Mouse (Mus musculus): ENCODE data around the gene Fdps. TPM values are rescaled to one million over a fixed set of nuclear protein-coding genes. Genes with fewer than 3 reads are reported as not detected.

The Fdps gene
- 100 to 1,000 TPM in 2 of 4 experiments, 10 to 100 TPM in 2; 84.1 to 119 (median 97.3) TPM for total RNA-seq (2022)

GRCm38 (mm10) chr3:89101812-89102494 is at the start of gene Fdps:
TSS of gene Fdps (minus strand) at chr3:89101959.
- peak; percentile 97 to 99 for DNase-seq (ENCODE audit: low spot score in 2 of 2)

- no peak for DNase-seq (ENCODE audit: low spot score in 2 of 2)
Observed at GRCm38 (mm10) chr3:89148567-89148966, 46.8 kb upstream of the Fdps start.

DNA sequence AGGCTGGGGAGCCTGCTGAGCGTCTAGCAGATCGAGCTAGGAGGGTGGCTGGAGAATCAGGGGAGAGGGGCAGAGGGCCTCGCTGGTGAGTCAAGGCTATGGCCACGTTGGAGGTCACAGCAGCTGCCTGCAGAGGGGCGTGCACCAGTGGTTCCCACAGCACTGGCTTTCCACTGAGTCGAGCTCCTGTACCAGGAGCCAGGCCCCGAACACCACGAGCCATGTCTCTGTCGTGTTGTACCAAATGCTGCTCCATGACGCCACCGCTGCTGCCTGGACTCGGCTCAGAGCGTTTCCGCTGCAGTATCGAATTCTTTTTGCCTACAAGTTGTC is 46.2 kb upstream of the Fdps start:
- DNase-seq (ENCODE audit: low spot score in 2 of 2): no peak

- no peak for DNase-seq (ENCODE audit: low spot score in 2 of 2)
Observed at GRCm38 (mm10) chr3:89147101-89147978, 45.6 kb upstream of the Fdps start.

DNA sequence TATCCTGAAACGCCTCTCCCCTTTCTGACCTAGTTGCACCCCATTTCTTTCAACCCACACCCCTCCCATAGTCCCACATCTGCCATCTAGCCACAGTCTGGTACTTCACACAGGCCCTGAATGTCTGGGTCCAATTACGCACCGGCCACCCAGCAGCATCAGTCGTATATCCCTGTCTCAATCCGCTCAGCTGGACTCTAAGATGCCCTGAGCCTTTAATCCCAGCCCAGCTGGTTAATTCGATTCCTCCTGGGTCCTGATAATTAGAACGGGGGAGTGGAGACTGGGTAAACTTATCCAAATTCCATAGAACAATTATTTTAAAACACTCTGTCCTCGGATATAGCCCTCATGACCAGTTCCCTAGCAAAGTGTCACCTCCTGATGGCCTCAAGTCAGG is 43.8 kb upstream of the Fdps start:
- no peak for DNase-seq (ENCODE audit: low spot score in 2 of 2)

DNA sequence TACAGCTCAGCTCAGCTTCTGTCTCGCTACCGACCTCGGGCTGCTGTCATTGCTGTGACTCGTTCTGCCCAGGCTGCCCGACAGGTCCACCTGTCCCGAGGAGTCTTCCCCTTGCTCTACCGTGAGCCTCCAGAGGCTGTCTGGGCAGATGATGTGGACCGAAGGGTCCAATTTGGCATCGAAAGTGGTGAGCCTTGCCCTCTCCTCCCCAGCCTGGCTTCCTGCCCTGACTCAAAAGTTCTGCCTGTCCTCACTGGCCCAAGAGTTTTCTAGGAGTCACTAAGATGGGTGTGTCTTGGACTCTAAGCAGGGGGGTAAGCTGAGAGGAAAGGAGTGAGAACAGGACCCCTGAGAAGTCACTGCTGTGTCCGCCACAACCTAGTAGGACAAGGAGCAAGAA is 43.1 kb upstream of the Fdps start:
- no peak for DNase-seq (ENCODE audit: low spot score in 2 of 2)

DNA sequence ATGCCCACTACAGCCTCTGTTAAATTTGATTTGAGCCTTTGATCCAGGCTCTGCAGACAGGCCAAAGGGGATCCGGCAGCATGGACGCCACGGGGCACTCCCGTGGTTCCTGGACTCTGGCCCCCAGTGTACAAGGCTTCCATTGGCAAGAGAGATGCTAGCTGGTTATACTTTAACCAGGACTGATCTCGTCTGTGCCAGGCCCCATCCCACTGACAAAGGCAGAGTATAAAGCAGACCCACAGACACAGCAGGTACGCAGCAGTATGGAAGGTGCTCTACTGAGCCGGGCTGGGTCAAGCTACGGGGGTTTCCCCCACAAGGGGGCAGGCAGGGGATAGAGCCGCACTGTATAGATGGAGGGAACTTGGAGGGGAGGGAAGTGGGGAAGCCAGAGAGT is 34.6 kb upstream of the Fdps start:
- DNase-seq (ENCODE audit: low spot score in 2 of 2): no peak

DNA sequence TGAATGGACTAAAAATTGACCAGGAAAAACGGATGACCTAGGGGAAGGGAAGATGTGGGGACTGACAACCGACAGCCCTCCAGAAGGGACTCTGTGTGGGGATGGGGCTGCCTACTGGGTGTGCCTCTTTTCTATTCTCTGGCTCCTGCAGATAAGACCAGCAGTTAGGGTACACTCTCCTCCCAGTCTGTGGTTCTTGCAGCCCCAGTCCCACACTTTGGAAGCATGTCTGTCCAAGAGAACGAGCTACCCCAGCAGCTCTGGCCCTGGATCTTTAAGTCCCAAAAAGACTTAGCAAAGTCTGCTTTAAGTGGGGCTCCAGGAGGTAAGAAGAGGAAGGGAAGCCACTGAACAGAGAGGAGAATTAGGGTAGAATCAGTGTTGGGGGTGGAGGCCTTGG is 34.2 kb upstream of the Fdps start, which contains the start of gene Pklr:
Gene Pklr (plus strand): TSS at position 185 of the 400 bp plus-strand sequence.
- DNase-seq (ENCODE audit: low spot score in 2 of 2): no peak

DNA sequence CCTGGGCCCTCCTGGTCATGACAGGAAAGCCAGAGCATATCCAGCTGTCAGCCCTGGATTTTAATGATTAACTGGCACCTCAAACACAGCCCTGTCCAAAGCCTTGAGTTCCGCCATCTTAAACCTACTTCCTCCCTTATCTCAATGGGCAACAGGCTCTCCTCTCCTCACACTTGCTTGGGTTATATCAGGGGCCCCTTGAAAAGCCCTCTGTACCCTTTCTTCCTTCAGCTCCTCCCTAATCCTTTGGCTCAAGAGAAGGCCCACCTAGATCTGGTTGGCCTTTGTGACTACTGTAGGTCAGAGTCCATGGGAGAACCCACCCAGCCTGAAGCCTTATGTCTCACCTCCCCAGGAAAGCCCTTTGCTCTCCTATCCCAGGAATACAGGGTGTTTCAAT is 32.0 kb upstream of the Fdps start:
- no peak for DNase-seq (ENCODE audit: low spot score in 2 of 2)

DNA sequence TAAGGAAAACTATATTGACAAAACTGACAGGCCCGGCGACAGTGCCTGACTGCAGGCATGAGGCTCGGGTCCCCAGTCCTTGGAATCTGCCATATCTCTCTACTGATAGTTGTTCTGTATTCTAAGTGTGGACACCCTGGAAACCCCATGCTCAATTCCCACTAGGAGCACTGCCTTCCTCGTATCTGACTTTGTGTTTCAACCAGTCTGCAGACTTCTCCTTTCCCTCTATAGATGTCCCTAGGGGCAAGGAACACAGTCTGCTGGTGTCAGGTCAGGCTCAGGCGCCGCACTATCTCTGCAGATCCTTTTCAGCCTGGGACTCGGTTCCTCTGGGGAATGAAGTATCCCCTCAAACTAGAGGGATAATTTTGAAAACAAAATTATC is 31.3 kb upstream of the Fdps start:
- DNase-seq (ENCODE audit: low spot score in 2 of 2): no peak

- peak; percentile 24 to 39 for DNase-seq (ENCODE audit: low spot score in 2 of 2)
Observed at GRCm38 (mm10) chr3:89132285-89133062, 30.7 kb upstream of the Fdps start.

GRCm38 (mm10) chr3:89131816-89132215 is 30.1 kb upstream of the Fdps start:
- DNase-seq (ENCODE audit: low spot score in 2 of 2): peak; percentile 58 to 67

- DNase-seq (ENCODE audit: low spot score in 2 of 2): no peak
Observed at GRCm38 (mm10) chr3:89129908-89130307, 28.1 kb upstream of the Fdps start.

GRCm38 (mm10) chr3:89125981-89126380 is 24.2 kb upstream of the Fdps start:
- no peak for DNase-seq (ENCODE audit: low spot score in 2 of 2)

DNA sequence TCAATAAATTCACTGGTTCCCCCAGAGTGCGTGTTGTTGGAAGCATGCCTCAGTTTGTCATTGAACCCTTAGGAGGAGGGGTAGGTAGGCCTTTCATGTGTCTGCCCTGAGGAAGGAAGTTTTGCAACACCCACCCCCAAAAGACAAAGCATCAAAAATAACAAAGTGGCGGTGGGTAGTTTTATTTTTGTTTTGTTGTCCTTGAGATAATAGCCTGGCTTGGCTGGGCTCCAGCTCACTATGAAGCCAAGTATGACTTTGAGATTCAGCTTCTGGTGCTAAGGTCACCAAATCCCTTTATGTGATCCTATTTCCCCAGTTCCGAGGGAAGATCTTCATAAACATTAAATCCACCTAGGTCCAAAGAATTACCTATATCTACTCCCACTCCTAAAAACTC is 22.5 kb upstream of the Fdps start:
- DNase-seq (ENCODE audit: low spot score in 2 of 2): no peak

GRCm38 (mm10) chr3:89123313-89123712 is 21.6 kb upstream of the Fdps start:
- no peak for DNase-seq (ENCODE audit: low spot score in 2 of 2)

- DNase-seq (ENCODE audit: low spot score in 2 of 2): no peak
Observed at GRCm38 (mm10) chr3:89115522-89115921, 13.8 kb upstream of the Fdps start.

DNA sequence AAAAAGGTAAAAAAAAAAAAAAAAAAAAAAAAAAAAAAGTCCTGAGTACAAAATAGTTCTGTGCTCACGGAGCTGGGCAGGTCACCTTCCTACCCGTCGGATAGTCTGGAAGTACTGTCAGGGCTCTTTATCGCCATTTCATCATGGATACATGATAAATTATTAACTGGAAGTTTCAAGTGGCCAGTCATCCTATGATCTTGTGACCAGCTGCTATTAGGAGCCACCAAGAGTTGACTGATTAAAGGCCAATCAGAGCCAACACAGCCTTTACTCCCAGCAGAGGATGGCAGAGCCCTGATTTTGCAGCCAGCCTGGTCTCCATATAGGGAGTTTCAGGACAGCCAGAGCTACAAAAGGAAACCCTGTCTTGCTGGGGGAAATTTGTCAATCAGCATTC is 11.3 kb upstream of the Fdps start:
- no peak for DNase-seq (ENCODE audit: low spot score in 2 of 2)

GRCm38 (mm10) chr3:89108146-89108545 is 6.4 kb upstream of the Fdps start:
- no peak for DNase-seq (ENCODE audit: low spot score in 2 of 2)

- no peak for DNase-seq (ENCODE audit: low spot score in 2 of 2)
Observed at GRCm38 (mm10) chr3:89107545-89107944, 5.8 kb upstream of the Fdps start.

DNA sequence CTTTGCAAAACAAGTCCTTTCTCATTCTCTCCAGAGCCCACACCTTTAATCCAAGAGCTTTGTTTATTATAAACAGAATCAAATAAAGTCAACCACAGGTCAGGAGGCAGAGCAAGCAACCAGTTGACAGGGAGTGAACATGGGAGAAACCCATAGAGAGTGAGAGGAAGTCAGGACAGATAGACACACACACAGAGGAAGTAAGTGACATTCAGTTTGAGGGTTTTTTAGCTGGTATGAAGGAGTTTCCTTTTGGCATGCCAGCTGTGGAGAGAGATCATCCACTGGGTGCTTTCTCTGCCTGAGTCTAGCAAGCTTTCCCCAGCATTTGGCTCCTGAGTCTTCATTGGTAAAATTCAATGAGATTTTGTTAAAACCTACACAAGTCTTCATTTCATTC is 5.1 kb upstream of the Fdps start:
- no peak for DNase-seq (ENCODE audit: low spot score in 2 of 2)

DNA sequence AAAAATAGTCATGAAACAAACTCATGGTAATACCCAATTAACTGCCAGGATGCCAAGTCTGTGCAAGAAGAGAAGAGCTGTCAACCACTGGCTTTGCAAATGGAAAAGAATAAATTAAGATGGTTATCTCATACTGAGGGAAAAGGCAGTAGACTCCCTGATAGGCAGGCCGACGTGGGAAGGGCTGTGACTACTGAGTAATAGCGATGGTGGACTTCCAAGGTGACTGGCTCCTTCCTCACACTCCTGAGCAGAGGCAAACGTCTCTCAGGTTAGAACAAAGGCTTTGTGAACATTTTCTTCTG is 1.5 kb upstream of the Fdps start:
- DNase-seq (ENCODE audit: low spot score in 2 of 2): no peak

Measured in layer of hippocampus, adult 8-10 months (tissue).